Mouse (Mus musculus) CH12.LX (cell line): ENCODE results near the gene Junb.

Experiments
- CHD2 ChIP-seq: IDR thresholded peaks from 2 replicates; pipeline ENCODE4 v1.6.1; 2011; ENCODE audit warnings: low read length, improper control_type of control experiment
- CTCF ChIP-seq, 2 experiments: IDR thresholded peaks in 1 of 2; conservative IDR thresholded peaks in 1 of 2; 2 replicates each; pipeline ENCODE4 v1.5.1; 2011 to 2012; ENCODE audit warnings: low read depth in 2 of 2, low read length in 2 of 2, improper control_type of control experiment in 1 of 2, inconsistent platforms in 1 of 2, mild to moderate bottlenecking in 1 of 2, moderate library complexity in 1 of 2
- ELF1 ChIP-seq: IDR thresholded peaks from 2 replicates; pipeline ENCODE4 v1.6.1; 2014; ENCODE audit warnings: low read depth, mild to moderate bottlenecking, inconsistent platforms, low read length, improper control_type of control experiment
- EP300 ChIP-seq: IDR thresholded peaks from 2 replicates; pipeline ENCODE4 v1.6.1; 2011; ENCODE audit warnings: low read length, improper control_type of control experiment
- JUND ChIP-seq: conservative IDR thresholded peaks from 2 replicates; pipeline ENCODE4 v1.6.1; 2011; ENCODE audit warnings: low read depth, low read length, improper control_type of control experiment
- MAZ ChIP-seq: IDR thresholded peaks from 2 replicates; pipeline ENCODE4 v1.6.1; 2012; ENCODE audit warnings: low read depth, mild to moderate bottlenecking, inconsistent platforms, low read length, improper control_type of control experiment, moderate library complexity
- NRF1 ChIP-seq: IDR thresholded peaks from 2 replicates; pipeline ENCODE4 v1.6.1; 2014; ENCODE audit warnings: low read depth, mild to moderate bottlenecking, inconsistent platforms, low read length, improper control_type of control experiment, moderate library complexity
- POLR2AphosphoS2 ChIP-seq: IDR thresholded peaks from 2 replicates; pipeline ENCODE4 v1.6.1; 2011; ENCODE audit warnings: low read depth, low read length, improper control_type of control experiment
- USF2 ChIP-seq: conservative IDR thresholded peaks from 2 replicates; pipeline ENCODE4 v1.6.1; 2011; ENCODE audit warnings: low read depth, low read length, improper control_type of control experiment
- ZC3H11A ChIP-seq: IDR thresholded peaks from 2 replicates; pipeline ENCODE4 v1.6.1; 2012; ENCODE audit warnings: low read depth, mild to moderate bottlenecking, inconsistent platforms, low read length, improper control_type of control experiment

DNA sequence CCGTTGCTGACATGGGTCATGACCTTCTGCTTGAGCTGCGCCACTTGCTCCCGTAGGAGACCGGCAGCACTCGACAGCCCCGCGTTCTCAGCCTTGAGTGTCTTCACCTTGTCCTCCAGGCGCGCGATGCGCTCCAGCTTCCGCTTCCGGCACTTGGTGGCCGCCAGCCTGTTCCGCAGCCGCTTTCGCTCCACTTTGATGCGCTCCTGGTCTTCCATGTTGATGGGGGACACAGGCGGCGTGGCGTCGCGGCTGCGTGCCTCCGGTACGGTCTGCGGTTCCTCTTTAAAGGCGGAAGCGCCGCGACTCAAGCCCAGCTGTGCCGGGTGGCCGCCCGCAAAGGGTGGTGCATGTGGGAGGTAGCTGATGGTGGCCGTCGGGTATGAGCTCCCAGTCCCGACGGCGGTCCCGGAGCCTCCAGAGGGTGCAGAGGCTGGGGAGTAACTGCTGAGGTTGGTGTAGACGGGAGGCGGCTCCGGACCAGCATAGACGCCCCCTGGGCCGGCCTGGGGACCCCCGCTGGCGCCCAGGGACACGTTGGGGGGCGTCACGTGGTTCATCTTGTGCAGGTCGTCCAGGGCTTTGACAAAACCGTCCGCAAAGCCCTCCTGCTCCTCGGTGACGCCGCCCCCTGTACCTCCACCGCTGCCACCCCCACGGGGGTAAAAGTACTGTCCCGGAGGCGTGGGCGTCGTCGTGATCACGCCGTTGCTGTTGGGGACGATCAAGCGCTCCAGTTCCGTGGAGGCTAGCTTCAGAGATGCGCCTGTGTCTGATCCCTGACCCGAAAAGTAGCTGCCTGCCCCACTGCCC is 877 bp downstream of the Junb start:
- TF ChIP-seq USF2 (peak; percentile 31; the same call in 1 of the 2 replicates), CTCF (conservative IDR thresholded peaks at IDR 0.05 in 1 of 2, IDR thresholded peaks at IDR 0.05 in 1 of 2; ENCODE audit: low read depth in 2 of 2, low read length in 2 of 2) (no peak), POLR2AphosphoS2 (no peak), JUND (no peak), ELF1 (peak; percentile 83), CHD2 (no peak), NRF1 (no peak), EP300 (no peak), ZC3H11A (no peak), MAZ (no peak)
